Mouse (Mus musculus): Measurements from ENCODE around the gene Fcgrt.

DNA sequence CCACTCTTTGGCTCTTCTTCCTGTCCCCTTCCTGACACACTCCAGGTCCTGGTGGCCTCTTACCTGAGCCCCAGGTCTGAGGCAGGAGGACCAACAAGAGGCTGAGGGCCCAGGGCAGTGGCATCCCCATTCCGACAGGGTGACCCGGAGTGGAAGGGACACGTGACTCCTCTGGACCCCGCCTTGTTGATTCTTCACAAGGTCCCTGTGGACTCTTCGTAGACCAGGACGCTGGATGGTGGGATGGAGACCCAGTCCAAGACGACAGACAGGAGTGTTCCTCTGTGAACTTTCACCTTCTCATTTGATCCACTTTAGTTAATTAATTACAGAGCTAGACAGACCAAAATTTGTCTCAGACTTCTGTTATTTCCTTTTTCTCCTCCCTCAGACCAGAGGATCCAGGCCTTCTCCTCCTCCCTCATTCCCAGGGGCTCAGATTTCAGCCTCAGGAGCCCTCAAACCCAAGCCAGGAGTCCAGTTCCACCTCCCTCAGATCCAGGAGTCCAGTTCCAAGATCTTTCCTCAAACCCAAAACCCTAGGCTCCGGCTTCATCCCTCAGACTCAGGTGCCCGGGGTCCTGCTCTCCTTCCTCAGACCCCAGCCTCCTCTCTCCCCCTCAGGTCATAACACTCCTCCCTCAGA lies 588 bp downstream of the Fcgrt start:
- TF ChIP-seq POLR2A (IDR thresholded peaks at IDR 0.05; ENCODE audit: borderline replicate concordance, low read depth, low read length), result no peak
- TF ChIP-seq CTCF (IDR thresholded peaks at IDR 0.05; ENCODE audit: low read depth, low read length), result no peak

All from bone marrow macrophage, adult 2 months (primary cell).